Mouse (Mus musculus): ENCODE measurements at regions not wholly inside any gene's neighbourhood (a gene's known extent, or its start where the extent isn't known, plus 50 kb on each side); places are given as distances from the start of the nearest gene placed in this dataset.

DNA sequence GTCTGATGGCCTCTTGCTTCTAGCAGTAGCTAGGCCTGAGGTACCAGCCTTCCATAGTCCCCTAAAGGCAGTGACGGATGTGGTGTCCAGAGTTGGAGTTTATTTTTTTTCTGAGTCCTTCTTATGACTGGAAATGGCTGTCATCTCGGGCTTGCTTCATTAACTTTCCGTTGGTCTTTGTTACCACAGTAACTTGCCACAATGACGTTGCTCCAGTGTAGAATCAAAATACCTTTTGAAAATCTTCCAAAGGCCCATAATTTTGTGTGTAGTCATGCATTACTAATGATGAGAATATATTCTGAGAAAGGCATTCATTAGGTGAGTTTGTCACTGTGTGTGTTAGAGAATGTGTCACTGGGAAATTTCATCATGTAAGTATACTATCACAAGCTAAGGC is 108.4 kb upstream of the Sgk1 start:
- 52% methylated on average over 4 of the region's 4 CpGs for WGBS
- H3K4me1 ChIP-seq (ENCODE audit: control insufficient read depth, insufficient read depth, insufficient read length) = no peaks in the 10 kb centered on the region
- DNase-seq (ENCODE audit: low read depth in 1 of 2, low spot score in 2 of 2) = peak in 1 of 2 experiments; percentile 4
- H3K27me3 ChIP-seq (ENCODE audit: control insufficient read depth, insufficient read depth, low read length) = no peaks in the 10 kb centered on the region
- H3K4me3 ChIP-seq (ENCODE audit: extremely low read depth, insufficient read depth, insufficient read length) = no peak overlapping the region
- H3K27ac ChIP-seq (ENCODE audit: insufficient read depth, low read length) = no peak overlapping the region
- no peak for TF ChIP-seq CTCF (IDR thresholded peaks at IDR 0.05; ENCODE audit: extremely low read depth, insufficient read depth, insufficient read length, insufficient replicate concordance)
- TF ChIP-seq POLR2A (IDR thresholded peaks at IDR 0.05; ENCODE audit: low read depth, low read length) = no peak
- no peaks in the 10 kb centered on the region for H3K36me3 ChIP-seq (ENCODE audit: control insufficient read depth, insufficient read depth, low read length)

DNA sequence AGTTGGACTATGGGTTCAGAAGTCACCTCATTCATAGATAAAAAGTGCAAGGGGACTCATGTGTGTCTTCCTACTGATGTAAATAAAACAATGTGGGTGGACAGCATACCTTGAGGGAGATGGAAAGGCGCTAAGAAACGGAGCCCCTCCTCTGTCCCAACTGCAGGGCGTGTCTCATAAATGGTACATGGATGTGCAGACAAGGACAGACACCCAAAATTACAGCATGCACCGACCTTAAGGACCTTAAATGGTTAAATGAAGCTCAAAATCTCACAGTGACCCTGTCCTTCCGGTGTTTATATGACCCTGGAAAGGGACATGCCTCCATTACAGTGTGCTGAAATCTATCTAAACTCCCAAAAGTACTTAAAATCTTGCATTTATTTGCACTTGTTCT is 106.5 kb upstream of the Sgk1 start:
- Histone ChIP-seq H3K4me3 (ENCODE audit: extremely low read depth, insufficient read depth, insufficient read length) (no peak overlapping the region), H3K27me3 (ENCODE audit: control insufficient read depth, insufficient read depth, low read length) (no peaks in the 10 kb centered on the region), H3K4me1 (ENCODE audit: control insufficient read depth, insufficient read depth, insufficient read length) (no peaks in the 10 kb centered on the region), H3K27ac (ENCODE audit: insufficient read depth, low read length) (no peak overlapping the region), H3K36me3 (ENCODE audit: control insufficient read depth, insufficient read depth, low read length) (no peaks in the 10 kb centered on the region)
- TF ChIP-seq POLR2A (IDR thresholded peaks at IDR 0.05; ENCODE audit: low read depth, low read length) = no peak
- no peak for TF ChIP-seq CTCF (IDR thresholded peaks at IDR 0.05; ENCODE audit: extremely low read depth, insufficient read depth, insufficient read length, insufficient replicate concordance)
- WGBS = 90% methylated on average over 5 of the region's 5 CpGs
- no peak for DNase-seq (ENCODE audit: low read depth in 1 of 2, low spot score in 2 of 2)

DNA sequence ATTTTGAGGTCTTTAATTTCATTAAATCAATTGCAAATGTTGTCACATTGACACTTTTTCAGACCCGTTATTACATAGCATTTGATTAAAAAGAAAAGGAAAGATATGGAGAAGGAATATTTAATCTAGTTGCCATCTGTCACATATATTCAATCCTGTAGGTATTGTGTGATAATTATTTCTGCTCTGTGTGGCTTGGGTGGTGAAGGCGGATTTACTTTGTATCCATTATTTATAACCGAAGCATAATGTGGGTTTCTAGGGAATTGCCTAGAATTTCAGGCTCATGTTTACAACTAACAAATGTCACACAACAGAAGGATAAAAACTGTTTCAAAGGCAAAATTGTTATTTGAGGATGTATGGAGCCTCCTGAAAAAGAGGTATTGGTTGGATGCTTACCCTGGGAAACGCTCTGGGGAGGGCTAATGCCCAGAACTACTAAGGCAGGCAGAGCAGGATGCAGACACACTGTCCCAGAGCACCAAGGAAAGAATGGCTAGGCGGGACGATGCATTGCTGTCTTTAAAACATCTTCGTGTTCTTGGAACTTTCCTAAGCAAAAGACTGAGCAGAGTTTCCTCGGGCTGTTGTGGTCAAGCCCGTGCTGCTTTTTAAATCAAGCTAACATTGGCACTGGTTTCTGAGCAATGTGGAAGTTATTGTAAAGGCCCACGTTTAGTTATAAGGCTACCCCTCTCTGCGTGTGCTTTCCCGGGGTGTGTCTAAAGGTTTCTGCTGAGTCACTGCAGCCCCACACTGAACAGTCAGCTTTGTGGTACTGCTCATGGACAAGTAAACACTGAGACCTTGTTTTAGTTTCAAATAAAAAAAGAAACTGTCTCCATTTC is 105.8 kb upstream of the Sgk1 start:
- Histone ChIP-seq H3K27me3 (ENCODE audit: control insufficient read depth, insufficient read depth, low read length) (no peaks in the 10 kb centered on the region), H3K36me3 (ENCODE audit: control insufficient read depth, insufficient read depth, low read length) (no peaks in the 10 kb centered on the region), H3K27ac (ENCODE audit: insufficient read depth, low read length) (no peak overlapping the region), H3K4me3 (ENCODE audit: extremely low read depth, insufficient read depth, insufficient read length) (no peak overlapping the region), H3K4me1 (ENCODE audit: control insufficient read depth, insufficient read depth, insufficient read length) (no peaks in the 10 kb centered on the region)
- TF ChIP-seq CTCF (IDR thresholded peaks at IDR 0.05; ENCODE audit: extremely low read depth, insufficient read depth, insufficient read length, insufficient replicate concordance) (no peak), POLR2A (IDR thresholded peaks at IDR 0.05; ENCODE audit: low read depth, low read length) (no peak)
- 57% methylated on average over 12 of the region's 12 CpGs for WGBS
- DNase-seq (ENCODE audit: low read depth in 1 of 2, low spot score in 2 of 2) = no peak

DNA sequence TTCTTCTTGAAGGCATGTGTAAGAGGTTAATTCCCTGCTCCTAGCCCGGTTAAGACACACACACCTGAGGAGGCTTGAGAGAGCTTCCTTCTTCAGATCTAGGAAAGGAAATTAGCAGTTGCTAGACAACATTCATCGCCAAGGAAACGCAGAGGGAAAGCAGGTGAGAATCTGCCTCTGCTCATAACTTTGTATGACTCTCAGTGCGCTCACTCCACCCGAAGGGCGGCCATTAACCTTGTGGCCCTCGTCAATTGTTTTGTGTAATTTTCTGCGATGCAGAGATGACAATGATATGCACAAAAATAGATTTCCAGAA is 105.3 kb upstream of the Sgk1 start:
- Histone ChIP-seq H3K27me3 (ENCODE audit: control insufficient read depth, insufficient read depth, low read length) (no peaks in the 10 kb centered on the region), H3K36me3 (ENCODE audit: control insufficient read depth, insufficient read depth, low read length) (no peaks in the 10 kb centered on the region), H3K4me1 (ENCODE audit: control insufficient read depth, insufficient read depth, insufficient read length) (no peaks in the 10 kb centered on the region), H3K27ac (ENCODE audit: insufficient read depth, low read length) (no peak overlapping the region), H3K4me3 (ENCODE audit: extremely low read depth, insufficient read depth, insufficient read length) (no peak overlapping the region)
- no peak for TF ChIP-seq CTCF (IDR thresholded peaks at IDR 0.05; ENCODE audit: extremely low read depth, insufficient read depth, insufficient read length, insufficient replicate concordance)
- TF ChIP-seq POLR2A (IDR thresholded peaks at IDR 0.05; ENCODE audit: low read depth, low read length) = no peak
- DNase-seq (ENCODE audit: low read depth in 1 of 2, low spot score in 2 of 2) = no peak
- WGBS = 77% methylated on average over 8 of the region's 8 CpGs

DNA sequence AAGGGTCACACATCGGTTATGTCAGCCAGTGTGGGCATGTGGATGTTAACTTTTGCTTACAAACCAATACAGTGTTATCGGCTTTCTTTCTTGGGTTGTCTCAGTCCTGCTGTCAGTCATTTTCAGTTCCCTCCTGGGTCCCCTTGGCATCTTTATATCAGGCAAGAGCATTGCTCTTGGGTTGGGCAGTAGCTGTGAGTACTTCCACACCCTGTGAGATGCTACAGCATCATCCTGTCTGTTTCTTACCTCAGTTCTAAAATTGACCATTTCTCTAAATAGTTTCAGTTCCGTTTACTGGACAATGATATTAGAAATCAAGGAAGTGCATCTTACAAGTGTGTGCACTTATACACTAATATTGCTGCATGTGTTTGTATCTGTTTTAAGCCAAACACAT is 104.9 kb upstream of the Sgk1 start:
- no peak for DNase-seq (ENCODE audit: low read depth in 1 of 2, low spot score in 2 of 2)
- H3K27ac ChIP-seq (ENCODE audit: insufficient read depth, low read length) = no peak overlapping the region
- H3K27me3 ChIP-seq (ENCODE audit: control insufficient read depth, insufficient read depth, low read length) = no peaks in the 10 kb centered on the region
- no peaks in the 10 kb centered on the region for H3K4me1 ChIP-seq (ENCODE audit: control insufficient read depth, insufficient read depth, insufficient read length)
- no peaks in the 10 kb centered on the region for H3K36me3 ChIP-seq (ENCODE audit: control insufficient read depth, insufficient read depth, low read length)
- WGBS = 83% methylated on average over 3 of the region's 3 CpGs
- TF ChIP-seq POLR2A (IDR thresholded peaks at IDR 0.05; ENCODE audit: low read depth, low read length) (no peak), CTCF (IDR thresholded peaks at IDR 0.05; ENCODE audit: extremely low read depth, insufficient read depth, insufficient read length, insufficient replicate concordance) (no peak)
- no peak overlapping the region for H3K4me3 ChIP-seq (ENCODE audit: extremely low read depth, insufficient read depth, insufficient read length)

DNA sequence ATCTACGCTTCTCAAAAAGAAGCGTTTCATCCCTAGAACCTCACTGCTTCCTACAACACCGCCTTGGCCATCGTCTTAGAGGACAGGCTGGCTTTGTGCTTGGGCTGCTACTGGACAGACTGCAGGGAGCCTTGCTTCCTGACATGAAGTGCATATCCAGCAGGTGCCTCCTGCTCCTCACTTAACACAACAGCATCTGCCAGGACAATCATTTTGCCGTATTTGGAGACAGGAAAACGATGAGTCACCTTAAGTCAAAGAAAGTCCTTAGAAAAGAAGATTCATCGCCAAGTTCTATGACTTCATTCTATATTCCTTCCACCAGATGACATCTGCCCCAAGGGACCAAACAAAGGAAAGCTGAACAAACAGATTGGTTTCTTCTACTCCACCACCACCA is 98.5 kb upstream of the Sgk1 start:
- TF ChIP-seq POLR2A (IDR thresholded peaks at IDR 0.05; ENCODE audit: low read depth, low read length) (no peak), CTCF (IDR thresholded peaks at IDR 0.05; ENCODE audit: extremely low read depth, insufficient read depth, insufficient read length, insufficient replicate concordance) (no peak)
- Histone ChIP-seq H3K27me3 (ENCODE audit: control insufficient read depth, insufficient read depth, low read length) (no peaks in the 10 kb centered on the region), H3K36me3 (ENCODE audit: control insufficient read depth, insufficient read depth, low read length) (no peaks in the 10 kb centered on the region), H3K4me3 (ENCODE audit: extremely low read depth, insufficient read depth, insufficient read length) (no peak overlapping the region), H3K27ac (ENCODE audit: insufficient read depth, low read length) (no peak overlapping the region), H3K4me1 (ENCODE audit: control insufficient read depth, insufficient read depth, insufficient read length) (no peaks in the 10 kb centered on the region)
- WGBS = 84% methylated on average over 7 of the region's 7 CpGs
- DNase-seq (ENCODE audit: low read depth in 1 of 2, low spot score in 2 of 2) = no peak

DNA sequence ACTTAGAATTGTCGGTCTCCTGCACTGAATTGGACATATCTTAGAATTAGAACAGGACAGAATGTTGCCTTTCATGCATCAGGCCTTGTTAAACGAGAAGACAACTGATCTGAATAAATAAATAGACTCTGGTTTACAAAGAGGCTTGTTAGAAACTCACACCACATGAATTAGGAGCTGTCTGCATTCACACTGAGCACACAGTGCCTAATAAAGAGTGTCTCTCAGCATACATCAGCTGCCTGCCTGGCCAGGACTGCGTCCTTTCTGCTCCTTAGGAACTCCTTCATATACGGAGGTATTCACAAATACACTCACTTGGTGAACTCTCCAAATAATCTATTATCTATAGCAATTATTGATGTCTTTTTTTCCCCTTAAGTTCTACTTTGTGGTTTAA is 96.9 kb upstream of the Sgk1 start:
- WGBS = 89% methylated on average over 4 of the region's 4 CpGs
- Histone ChIP-seq H3K36me3 (ENCODE audit: control insufficient read depth, insufficient read depth, low read length) (no peaks in the 10 kb centered on the region), H3K27me3 (ENCODE audit: control insufficient read depth, insufficient read depth, low read length) (no peaks in the 10 kb centered on the region), H3K4me1 (ENCODE audit: control insufficient read depth, insufficient read depth, insufficient read length) (no peaks in the 10 kb centered on the region), H3K4me3 (ENCODE audit: extremely low read depth, insufficient read depth, insufficient read length) (no peak overlapping the region), H3K27ac (ENCODE audit: insufficient read depth, low read length) (no peak overlapping the region)
- TF ChIP-seq POLR2A (IDR thresholded peaks at IDR 0.05; ENCODE audit: low read depth, low read length) = no peak
- no peak for TF ChIP-seq CTCF (IDR thresholded peaks at IDR 0.05; ENCODE audit: extremely low read depth, insufficient read depth, insufficient read length, insufficient replicate concordance)
- DNase-seq (ENCODE audit: low read depth in 1 of 2, low spot score in 2 of 2) = no peak

All from spleen, adult 2 months (tissue).